Mouse (Mus musculus): Measurements from ENCODE around the gene Rexo5. TPM values are rescaled to one million over a fixed set of nuclear protein-coding genes. Genes with fewer than 3 reads are reported as not detected.

Gene Rexo5
- total RNA-seq, 4 experiments from 2014 or later, result 0.60 to 2.1 (median 1.7) TPM

DNA sequence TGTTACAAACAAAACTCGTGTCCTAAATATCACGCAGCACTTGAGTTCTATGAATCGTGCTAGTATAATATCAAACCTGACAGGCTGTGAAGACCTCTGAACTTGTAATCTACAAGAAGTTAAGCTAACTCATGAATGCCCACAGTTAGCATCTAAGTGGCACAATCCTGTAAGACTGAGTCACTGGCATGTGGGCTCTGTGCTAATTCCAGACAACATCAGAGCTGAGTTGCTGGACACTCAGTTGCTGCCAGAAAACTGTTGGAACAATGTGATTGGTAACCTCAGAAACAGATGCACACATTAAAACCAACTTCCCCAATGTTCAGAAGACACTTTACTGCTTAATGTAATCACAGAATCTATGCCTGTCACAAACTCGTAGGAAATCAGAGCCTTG is 94.1 kb downstream of the Rexo5 start:
- DNase-seq (ENCODE audit: low spot score in 2 of 2), result no peak

DNA sequence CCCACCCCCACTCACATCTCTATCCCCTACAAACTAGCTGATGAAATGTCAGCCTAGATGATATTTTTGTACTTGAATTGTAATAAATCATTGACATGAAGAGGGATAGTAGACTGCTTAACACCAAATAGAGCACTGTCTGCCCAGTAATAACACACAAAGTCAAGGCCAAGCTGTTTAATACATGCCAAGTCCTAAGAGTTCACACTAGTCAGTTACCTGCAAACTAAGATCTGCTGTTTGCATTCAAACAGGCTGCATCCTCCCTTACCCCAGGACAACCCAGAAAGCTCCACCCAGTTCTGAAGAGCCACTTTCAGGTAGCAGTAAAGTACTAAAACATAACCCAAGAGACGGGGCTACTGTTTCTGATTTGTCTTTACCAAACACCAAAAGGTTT is 98.4 kb downstream of the Rexo5 start:
- no peak for DNase-seq (ENCODE audit: low spot score in 2 of 2)

GRCm38 (mm10) chr7:119892742-119893141 is 98.9 kb downstream of the Rexo5 start:
- DNase-seq (ENCODE audit: low spot score in 2 of 2), result no peak

DNA sequence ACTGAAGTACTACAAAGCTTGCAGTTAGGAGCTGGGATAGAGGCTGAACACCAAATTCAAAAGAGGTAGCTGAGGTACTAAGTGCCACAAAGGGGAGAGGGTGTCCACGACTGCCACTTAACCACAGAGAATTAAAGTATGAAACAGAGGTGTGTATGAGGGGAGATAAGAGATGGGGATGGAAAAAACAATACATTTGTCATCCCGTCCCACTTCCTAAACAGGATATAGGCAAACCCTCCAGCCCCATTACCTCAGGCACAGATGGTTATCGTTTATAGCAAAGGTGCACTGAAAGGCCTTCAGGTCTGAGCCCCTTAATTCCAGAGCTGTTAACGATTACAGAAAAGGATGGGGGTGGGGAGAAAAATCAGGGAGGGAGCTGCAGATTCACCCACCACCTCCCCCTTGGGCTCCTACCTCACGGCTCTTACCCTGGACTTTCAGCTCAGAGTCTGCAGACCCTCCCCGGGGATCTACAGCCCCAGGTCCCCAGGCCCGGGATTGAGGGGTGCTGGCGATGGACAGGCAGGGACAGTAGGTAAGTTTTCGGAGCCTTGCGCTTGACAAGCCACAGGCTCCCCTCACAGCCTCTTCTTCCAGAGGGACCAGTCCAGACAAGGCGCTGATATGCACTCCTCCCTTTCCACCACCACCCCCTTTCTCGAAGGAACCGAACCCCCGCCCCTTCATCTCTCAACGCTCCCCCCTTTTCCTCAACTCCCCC is 101.2 kb downstream of the Rexo5 start:
- DNase-seq (ENCODE audit: low spot score in 2 of 2), result peak in 1 of 2 experiments; percentile 12

- peak; percentile 97 for DNase-seq (ENCODE audit: low spot score in 2 of 2)
Observed at GRCm38 (mm10) chr7:119895639-119896512, 102.1 kb downstream of the Rexo5 start, which contains the start of the genes Lyrm1 and Dcun1d3. Gene Lyrm1 (plus strand): TSS chr7:119895861. Gene Dcun1d3 (minus strand): TSS chr7:119896298.

- DNase-seq (ENCODE audit: low spot score in 2 of 2), result no peak
Observed at GRCm38 (mm10) chr7:119897521-119898109, 103.8 kb downstream of the Rexo5 start.

GRCm38 (mm10) chr7:119898247-119898856 is 104.5 kb downstream of the Rexo5 start:
- DNase-seq (ENCODE audit: low spot score in 2 of 2), result no peak

Other genes with a start within 250 kb of the Rexo5 start
- not detected for gene Acsm2, start 239.7 kb upstream of the Rexo5 start, total RNA-seq (2022)
- not detected for gene Acsm1, start 187.0 kb upstream of the Rexo5 start, total RNA-seq (2022)
- not detected for gene Acsm4, start 104.0 kb upstream of the Rexo5 start, total RNA-seq (2022)
- gene Thumpd1, start 73.2 kb upstream of the Rexo5 start, total RNA-seq (2022), result 10 to 100 TPM; 45.8 to 52.3 (median 50.7) TPM
- gene Acsm3, start 33.1 kb upstream of the Rexo5 start, total RNA-seq (2022), result not detected
- gene Eri2, start 52 bp downstream of the Rexo5 start, total RNA-seq (2022), result 10 to 100 TPM in 1 of 4 experiments, 1 to 10 TPM in 3; 6.8 to 10.8 (median 8.9) TPM
- gene Lyrm1, start 101.9 kb downstream of the Rexo5 start, total RNA-seq (2022), result 10 to 100 TPM; 10.6 to 13.4 (median 10.9) TPM
- 10 to 100 TPM; 19.6 to 42.2 (median 25.1) TPM for gene Dcun1d3, start 102.3 kb downstream of the Rexo5 start, total RNA-seq (2022)

Measured in layer of hippocampus, adult 8-10 months (tissue).